Mouse (Mus musculus): ENCODE measurements at regions not wholly inside any gene's neighbourhood (a gene's known extent, or its start where the extent isn't known, plus 50 kb on each side); places are given as distances from the start of the nearest gene placed in this dataset.
A peak's percentile ranks its signal among the peaks of the same experiment; 100 is the strongest.

DNA sequence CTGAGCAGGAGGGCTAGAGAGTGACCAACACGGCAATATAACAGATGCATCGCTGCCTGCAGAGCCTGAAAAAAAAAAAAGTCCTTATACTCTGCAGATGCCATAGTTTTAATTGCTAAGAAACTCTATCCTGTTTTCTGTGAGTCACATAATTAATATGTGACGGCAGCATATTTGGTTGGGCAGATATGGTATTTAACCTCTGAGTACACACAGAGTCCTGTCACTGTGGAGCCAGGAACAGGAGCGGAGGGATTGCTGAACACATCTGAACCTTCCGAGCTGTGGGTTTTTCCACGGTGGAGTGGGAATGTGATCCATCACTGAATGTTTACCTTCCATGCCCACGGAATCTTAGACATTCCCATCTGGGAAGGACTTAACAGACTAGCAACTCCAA, 208.7 kb upstream of the Gm12728 start:
- Histone ChIP-seq H3K27me3 (ENCODE audit: control insufficient read depth, insufficient read depth, low read length) (no peaks in the 10 kb centered on the region), H3K4me3 (ENCODE audit: low read depth, low read length) (no peak overlapping the region), H3K36me3 (replicated peaks; ENCODE audit: control insufficient read depth, insufficient read depth, low read depth, low read length) (no peaks in the 10 kb centered on the region), H3K9me3 (replicated peaks; ENCODE audit: control insufficient read depth, low read length) (no peaks in the 10 kb centered on the region), H3K4me1 (ENCODE audit: control insufficient read depth, insufficient read depth, low read length) (no peaks in the 10 kb centered on the region), H3K9ac (replicated peaks; ENCODE audit: low read length) (no peak overlapping the region), H3K27ac (replicated peaks; ENCODE audit: low read depth, low read length) (no peak overlapping the region), H3K4me2 (ENCODE audit: low read depth, low read length) (no peak overlapping the region)
- peak; percentile 8 for DNase-seq (ENCODE audit: low spot score)
- WGBS = 53% methylated on average over 7 of the region's 7 CpGs
- no peak for ATAC-seq (replicated peaks; ENCODE audit: insufficient number of reproducible peaks, low FRiP score, low TSS enrichment, low read depth)

GRCm38 (mm10) chr4:105584329-105584925, 205.2 kb upstream of the Gm12728 start:
- Histone ChIP-seq H3K36me3 (replicated peaks; ENCODE audit: control insufficient read depth, insufficient read depth, low read depth, low read length) (no peaks in the 10 kb centered on the region), H3K4me2 (ENCODE audit: low read depth, low read length) (no peak overlapping the region), H3K27me3 (ENCODE audit: control insufficient read depth, insufficient read depth, low read length) (no peaks in the 10 kb centered on the region), H3K9me3 (replicated peaks; ENCODE audit: control insufficient read depth, low read length) (no peaks in the 10 kb centered on the region), H3K27ac (replicated peaks; ENCODE audit: low read depth, low read length) (no peak overlapping the region), H3K4me3 (ENCODE audit: low read depth, low read length) (no peak overlapping the region), H3K9ac (replicated peaks; ENCODE audit: low read length) (no peak overlapping the region), H3K4me1 (ENCODE audit: control insufficient read depth, insufficient read depth, low read length) (no peaks in the 10 kb centered on the region)
- no peak for DNase-seq (ENCODE audit: low spot score)
- ATAC-seq (replicated peaks; ENCODE audit: insufficient number of reproducible peaks, low FRiP score, low TSS enrichment, low read depth) = no peak
- WGBS = 71% methylated on average over 10 of the region's 10 CpGs

- H3K36me3 ChIP-seq (replicated peaks; ENCODE audit: control insufficient read depth, insufficient read depth, low read depth, low read length) = no peaks in the 10 kb centered on the region
- H3K4me1 ChIP-seq (ENCODE audit: control insufficient read depth, insufficient read depth, low read length) = no peaks in the 10 kb centered on the region
- ATAC-seq (replicated peaks; ENCODE audit: insufficient number of reproducible peaks, low FRiP score, low TSS enrichment, low read depth) (no peak), DNase-seq (ENCODE audit: low spot score) (no peak)
- H3K9me3 ChIP-seq (replicated peaks; ENCODE audit: control insufficient read depth, low read length) = no peaks in the 10 kb centered on the region
- H3K27ac ChIP-seq (replicated peaks; ENCODE audit: low read depth, low read length) = no peak overlapping the region
- no peak overlapping the region for H3K4me2 ChIP-seq (ENCODE audit: low read depth, low read length)
- no peak overlapping the region for H3K4me3 ChIP-seq (ENCODE audit: low read depth, low read length)
- H3K27me3 ChIP-seq (ENCODE audit: control insufficient read depth, insufficient read depth, low read length) = no peaks in the 10 kb centered on the region
- WGBS = 74% methylated on average over 1 of the region's 1 CpGs
- no peak overlapping the region for H3K9ac ChIP-seq (replicated peaks; ENCODE audit: low read length)
Observed at GRCm38 (mm10) chr4:105603661-105604060, 186.0 kb upstream of the Gm12728 start.

DNA sequence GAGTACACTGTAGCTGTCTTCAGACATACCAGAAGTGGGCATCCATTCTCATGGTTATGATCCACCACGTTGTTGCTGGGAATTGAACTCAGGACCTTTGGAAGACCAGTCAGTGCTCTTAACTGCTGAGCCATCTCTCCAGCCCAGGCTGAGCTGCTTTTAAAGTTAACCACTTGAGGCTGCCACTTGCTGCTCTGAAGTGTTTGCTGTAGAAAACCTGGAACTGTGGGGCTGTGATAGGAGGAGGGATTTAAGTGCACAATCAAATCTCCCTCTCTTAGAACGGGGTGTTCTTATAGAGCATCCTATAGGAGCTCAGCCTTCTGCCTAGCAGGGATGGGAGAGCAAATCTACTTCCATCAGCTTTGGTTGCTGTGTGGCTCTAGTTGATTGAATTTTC, 185.1 kb upstream of the Gm12728 start:
- H3K4me3 ChIP-seq (ENCODE audit: low read depth, low read length) = no peak overlapping the region
- ATAC-seq (replicated peaks; ENCODE audit: insufficient number of reproducible peaks, low FRiP score, low TSS enrichment, low read depth) (no peak), DNase-seq (ENCODE audit: low spot score) (no peak)
- no peaks in the 10 kb centered on the region for H3K9me3 ChIP-seq (replicated peaks; ENCODE audit: control insufficient read depth, low read length)
- H3K27me3 ChIP-seq (ENCODE audit: control insufficient read depth, insufficient read depth, low read length) = no peaks in the 10 kb centered on the region
- 84% methylated on average over 2 of the region's 2 CpGs for WGBS
- H3K4me2 ChIP-seq (ENCODE audit: low read depth, low read length) = no peak overlapping the region
- no peak overlapping the region for H3K27ac ChIP-seq (replicated peaks; ENCODE audit: low read depth, low read length)
- H3K36me3 ChIP-seq (replicated peaks; ENCODE audit: control insufficient read depth, insufficient read depth, low read depth, low read length) = no peaks in the 10 kb centered on the region
- H3K4me1 ChIP-seq (ENCODE audit: control insufficient read depth, insufficient read depth, low read length) = no peaks in the 10 kb centered on the region
- no peak overlapping the region for H3K9ac ChIP-seq (replicated peaks; ENCODE audit: low read length)

- 0 out of 2 replicates have a peak, but pooled peaks have one; percentile 14 for ATAC-seq (replicated peaks; ENCODE audit: insufficient number of reproducible peaks, low FRiP score, low TSS enrichment, low read depth)
- H3K27me3 ChIP-seq (ENCODE audit: control insufficient read depth, insufficient read depth, low read length) = no peaks in the 10 kb centered on the region
Observed at GRCm38 (mm10) chr4:105606731-105607130, 182.9 kb upstream of the Gm12728 start.

DNA sequence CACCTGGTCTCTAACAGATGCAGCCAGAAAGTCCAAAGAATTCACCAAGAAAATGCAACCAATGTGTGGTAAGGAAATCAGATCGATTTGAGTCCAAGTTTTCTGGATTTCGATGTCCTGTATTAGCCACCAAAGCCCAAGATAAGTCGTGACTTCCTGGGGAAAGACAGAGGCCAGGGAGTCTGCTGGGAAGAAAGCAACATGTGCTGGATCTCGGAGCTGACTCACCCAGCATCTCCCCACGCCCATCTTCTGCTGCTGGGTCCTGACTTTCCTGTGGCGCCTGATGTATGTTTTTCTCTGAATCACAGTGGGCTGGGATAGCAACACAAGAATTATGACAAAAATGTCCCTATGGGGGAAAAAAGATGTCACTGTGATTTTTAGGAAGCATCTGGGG, 178.8 kb upstream of the Gm12728 start:
- H3K27ac ChIP-seq (replicated peaks; ENCODE audit: low read depth, low read length) = no peak overlapping the region
- no peak overlapping the region for H3K4me3 ChIP-seq (ENCODE audit: low read depth, low read length)
- H3K27me3 ChIP-seq (ENCODE audit: control insufficient read depth, insufficient read depth, low read length) = no peaks in the 10 kb centered on the region
- no peaks in the 10 kb centered on the region for H3K36me3 ChIP-seq (replicated peaks; ENCODE audit: control insufficient read depth, insufficient read depth, low read depth, low read length)
- 79% methylated on average over 6 of the region's 6 CpGs for WGBS
- ATAC-seq (replicated peaks; ENCODE audit: insufficient number of reproducible peaks, low FRiP score, low TSS enrichment, low read depth) = no peak
- no peak for DNase-seq (ENCODE audit: low spot score)
- no peak overlapping the region for H3K9ac ChIP-seq (replicated peaks; ENCODE audit: low read length)
- H3K4me1 ChIP-seq (ENCODE audit: control insufficient read depth, insufficient read depth, low read length) = no peaks in the 10 kb centered on the region
- no peaks in the 10 kb centered on the region for H3K9me3 ChIP-seq (replicated peaks; ENCODE audit: control insufficient read depth, low read length)
- no peak overlapping the region for H3K4me2 ChIP-seq (ENCODE audit: low read depth, low read length)

More at GRCm38 (mm10) chr4:105606731-105607130, 182.9 kb upstream of the Gm12728 start:
- H3K27ac ChIP-seq (replicated peaks; ENCODE audit: low read depth, low read length) = no peak overlapping the region
- 18% methylated on average over 5 of the region's 5 CpGs for WGBS
- H3K4me1 ChIP-seq (ENCODE audit: control insufficient read depth, insufficient read depth, low read length) = no peaks in the 10 kb centered on the region
- H3K9ac ChIP-seq (replicated peaks; ENCODE audit: low read length) = no peak overlapping the region
- H3K9me3 ChIP-seq (replicated peaks; ENCODE audit: control insufficient read depth, low read length) = no peaks in the 10 kb centered on the region
- no peak overlapping the region for H3K4me2 ChIP-seq (ENCODE audit: low read depth, low read length)
- DNase-seq (ENCODE audit: low spot score) = peak; percentile 30
- no peak overlapping the region for H3K4me3 ChIP-seq (ENCODE audit: low read depth, low read length)
- H3K36me3 ChIP-seq (replicated peaks; ENCODE audit: control insufficient read depth, insufficient read depth, low read depth, low read length) = no peaks in the 10 kb centered on the region

DNA sequence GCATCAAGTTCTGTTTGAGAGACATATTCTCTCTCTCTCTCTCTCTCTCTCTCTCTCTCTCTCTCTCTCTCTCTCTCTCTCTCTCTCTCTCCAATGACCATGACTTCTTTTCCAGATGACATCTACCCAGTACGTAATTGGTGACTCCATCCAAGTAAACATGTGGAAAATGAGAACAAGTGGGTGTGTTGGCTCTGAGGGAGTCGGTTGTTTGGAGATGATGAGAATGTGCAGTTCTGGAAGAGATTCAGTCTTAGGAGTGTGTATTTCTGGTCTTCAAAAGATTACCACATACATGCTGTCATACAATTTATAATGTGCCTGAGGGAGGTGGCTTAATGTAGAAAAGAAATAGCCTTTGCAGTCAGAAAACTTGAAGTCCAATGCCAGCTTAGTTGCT, 175.3 kb upstream of the Gm12728 start:
- Histone ChIP-seq H3K27ac (replicated peaks; ENCODE audit: low read depth, low read length) (no peak overlapping the region), H3K27me3 (ENCODE audit: control insufficient read depth, insufficient read depth, low read length) (no peaks in the 10 kb centered on the region), H3K9ac (replicated peaks; ENCODE audit: low read length) (no peak overlapping the region), H3K4me3 (ENCODE audit: low read depth, low read length) (no peak overlapping the region), H3K4me2 (ENCODE audit: low read depth, low read length) (no peak overlapping the region), H3K36me3 (replicated peaks; ENCODE audit: control insufficient read depth, insufficient read depth, low read depth, low read length) (no peaks in the 10 kb centered on the region), H3K4me1 (ENCODE audit: control insufficient read depth, insufficient read depth, low read length) (no peaks in the 10 kb centered on the region), H3K9me3 (replicated peaks; ENCODE audit: control insufficient read depth, low read length) (no peaks in the 10 kb centered on the region)
- DNase-seq (ENCODE audit: low spot score) (no peak), ATAC-seq (replicated peaks; ENCODE audit: insufficient number of reproducible peaks, low FRiP score, low TSS enrichment, low read depth) (no peak)
- 73% methylated on average over 2 of the region's 2 CpGs for WGBS

GRCm38 (mm10) chr4:105626371-105627320, 163.0 kb upstream of the Gm12728 start:
- no peak for DNase-seq (ENCODE audit: low spot score)
- Histone ChIP-seq H3K36me3 (replicated peaks; ENCODE audit: control insufficient read depth, insufficient read depth, low read depth, low read length) (no peaks in the 10 kb centered on the region), H3K4me1 (ENCODE audit: control insufficient read depth, insufficient read depth, low read length) (no peaks in the 10 kb centered on the region), H3K27me3 (ENCODE audit: control insufficient read depth, insufficient read depth, low read length) (no peaks in the 10 kb centered on the region), H3K9ac (replicated peaks; ENCODE audit: low read length) (no peak overlapping the region), H3K27ac (replicated peaks; ENCODE audit: low read depth, low read length) (no peak overlapping the region), H3K4me3 (ENCODE audit: low read depth, low read length) (no peak overlapping the region), H3K9me3 (replicated peaks; ENCODE audit: control insufficient read depth, low read length) (no peaks in the 10 kb centered on the region), H3K4me2 (ENCODE audit: low read depth, low read length) (no peak overlapping the region)
- ATAC-seq (replicated peaks; ENCODE audit: insufficient number of reproducible peaks, low FRiP score, low TSS enrichment, low read depth) = no peak
- WGBS = 90% methylated on average over 14 of the region's 14 CpGs

Measured in embryonic facial prominence, embryonic 11.5 days (tissue).